Mouse (Mus musculus): ENCODE measurements around the gene Sycp1. TPM values are rescaled to one million over a fixed set of nuclear protein-coding genes. Genes with fewer than 3 reads are reported as not detected.

Sycp1 gene
- total RNA-seq, 2 experiments from 2014 or later, result not detected

- no peak for DNase-seq
- intact Hi-C loops (cut with DNase I; ENCODE audit: low total_unique reads), result no loop called here
These were observed 162.9 kb downstream of the Sycp1 start for GRCm38 (mm10) chr3:102773018-102773417.

Other genes with a start within 250 kb of the Sycp1 start
- 10 to 100 TPM; 11.2 to 14.4 TPM for gene Tspan2, start 201.6 kb downstream of the Sycp1 start, total RNA-seq (2021)
- gene Tshb, start 153.4 kb downstream of the Sycp1 start, total RNA-seq (2021), result not detected
- not detected for gene Nr1h5, start 28.0 kb upstream of the Sycp1 start, total RNA-seq (2021)
- gene Sike1, start 59.6 kb upstream of the Sycp1 start, total RNA-seq (2021), result 10 to 100 TPM; 62.7 to 67.9 TPM
- 100 to 1,000 TPM; 522 to 542 TPM for gene Csde1, start 84.3 kb upstream of the Sycp1 start, total RNA-seq (2021)
- gene Nras, start 122.2 kb upstream of the Sycp1 start, total RNA-seq (2021), result 10 to 100 TPM; 58.9 to 69.4 TPM
- 100 to 1,000 TPM; 685 to 695 TPM for gene Ampd1, start 137.9 kb upstream of the Sycp1 start, total RNA-seq (2021)
- gene Dennd2c, start 166.5 kb upstream of the Sycp1 start, total RNA-seq (2021), result 1 to 10 TPM; 2.9 to 4.7 TPM
- gene Bcas2, start 235.6 kb upstream of the Sycp1 start, total RNA-seq (2021), result 10 to 100 TPM; 40.3 to 47.4 TPM

Data from gastrocnemius, postnatal 14 days (tissue).